Mouse (Mus musculus): ENCODE measurements around the gene Dctn2.

GRCm38 (mm10) chr10:127269884-127270283, 3.7 kb downstream of the Dctn2 start:
- TF ChIP-seq SIN3A (IDR thresholded peaks at IDR 0.05; ENCODE audit: low read length), result no peak
- no peak for TF ChIP-seq POLR2A (IDR thresholded peaks at IDR 0.05; ENCODE audit: control insufficient read depth in 1 of 2, insufficient read depth in 1 of 2, low read depth in 1 of 2, low read length in 2 of 2, poor library complexity in 1 of 2)
- no peak for TF ChIP-seq RCOR1 (IDR thresholded peaks at IDR 0.05; ENCODE audit: low read depth, low read length)
- TF ChIP-seq GABPA (IDR thresholded peaks at IDR 0.05; ENCODE audit: low read depth, low read length), result no peak
- TF ChIP-seq KAT2A (conservative IDR thresholded peaks at IDR 0.05; ENCODE audit: low read depth, low read length), result no peak

Data from MEL (cell line).